Mouse (Mus musculus): ENCODE data around the gene Has3. TPM values are rescaled to one million over a fixed set of nuclear protein-coding genes. Genes with fewer than 3 reads are reported as not detected.

Gene Has3
- polyA plus RNA-seq (2014; fragmentation: Nextera tagmentation; extraction: Ambion mirVana) = 0.70 and 1.8 TPM in 2 replicates

- Histone ChIP-seq H3K4me1 (ENCODE audit: control insufficient read depth, insufficient read depth, low read length) (peaks cover 30% of the 10 kb centered on the region), H3K27me3 (ENCODE audit: control insufficient read depth, insufficient read depth, low read length) (peaks cover 41% of the 10 kb centered on the region; the same call in 1 of the 2 replicates), H3K4me2 (ENCODE audit: low read length) (peak within 1 kb of the TSS; percentile 98), H3K27ac (replicated peaks; ENCODE audit: low read depth, low read length) (peak within 1 kb of the TSS; percentile 60), H3K4me3 (replicated peaks; ENCODE audit: low read depth, low read length) (peak within 1 kb of the TSS; percentile 56), H3K9me3 (ENCODE audit: control insufficient read depth, low read length) (no peaks in the 10 kb centered on the region), H3K36me3 (ENCODE audit: control insufficient read depth, insufficient read depth, low read length) (0 out of 2 replicates have a peak, but pooled peaks cover 12% of the 10 kb centered on the region), H3K9ac (replicated peaks; ENCODE audit: low read length) (peak within 1 kb of the TSS; percentile 53)
- DNase-seq (peak; percentile 61), ATAC-seq (ENCODE audit: low FRiP score, low TSS enrichment) (no peak)
- WGBS = 2% methylated on average over 18 of the region's 18 CpGs
Measured at GRCm38 (mm10) chr8:106870051-106870450, at the start of gene Has3. Gene Has3, plus strand, starts transcription at chr8:106870242.

GRCm38 (mm10) chr8:106820553-106821515 is 49.2 kb upstream of the Has3 start:
- WGBS = 89% methylated on average over 14 of the region's 14 CpGs
- ATAC-seq (ENCODE audit: low FRiP score, low TSS enrichment) = no peak

GRCm38 (mm10) chr8:106828921-106829320 is 41.1 kb upstream of the Has3 start:
- no peak for ATAC-seq (ENCODE audit: low FRiP score, low TSS enrichment)
- WGBS = 89% methylated on average over 6 of the region's 6 CpGs
- Histone ChIP-seq H3K9ac (replicated peaks; ENCODE audit: low read length) (no peak overlapping the region), H3K36me3 (ENCODE audit: control insufficient read depth, insufficient read depth, low read length) (no peaks in the 10 kb centered on the region), H3K27ac (replicated peaks; ENCODE audit: low read depth, low read length) (no peak overlapping the region), H3K9me3 (ENCODE audit: control insufficient read depth, low read length) (no peaks in the 10 kb centered on the region), H3K27me3 (ENCODE audit: control insufficient read depth, insufficient read depth, low read length) (no peaks in the 10 kb centered on the region), H3K4me1 (ENCODE audit: control insufficient read depth, insufficient read depth, low read length) (no peaks in the 10 kb centered on the region), H3K4me3 (replicated peaks; ENCODE audit: low read depth, low read length) (no peak overlapping the region), H3K4me2 (ENCODE audit: low read length) (no peak overlapping the region)
- no peak for DNase-seq

More at GRCm38 (mm10) chr8:106820553-106821515, 49.2 kb upstream of the Has3 start:
- H3K9me3 ChIP-seq (ENCODE audit: control insufficient read depth, low read length) = no peaks in the 10 kb centered on the region
- H3K36me3 ChIP-seq (ENCODE audit: control insufficient read depth, insufficient read depth, low read length) = 0 out of 2 replicates have a peak, but pooled peaks cover 2% of the 10 kb centered on the region
- no peak overlapping the region for H3K4me3 ChIP-seq (replicated peaks; ENCODE audit: low read depth, low read length)
- no peak for DNase-seq
- H3K27me3 ChIP-seq (ENCODE audit: control insufficient read depth, insufficient read depth, low read length) = no peaks in the 10 kb centered on the region
- H3K4me1 ChIP-seq (ENCODE audit: control insufficient read depth, insufficient read depth, low read length) = 0 out of 2 replicates have a peak, but pooled peaks cover 3% of the 10 kb centered on the region
- H3K4me2 ChIP-seq (ENCODE audit: low read length) = no peak overlapping the region
- no peak overlapping the region for H3K9ac ChIP-seq (replicated peaks; ENCODE audit: low read length)
- H3K27ac ChIP-seq (replicated peaks; ENCODE audit: low read depth, low read length) = no peak overlapping the region

- DNase-seq (no peak), ATAC-seq (ENCODE audit: low FRiP score, low TSS enrichment) (no peak)
- H3K9ac ChIP-seq (replicated peaks; ENCODE audit: low read length) = no peak overlapping the region
- WGBS = 80% methylated on average over 5 of the region's 5 CpGs
- H3K27ac ChIP-seq (replicated peaks; ENCODE audit: low read depth, low read length) = no peak overlapping the region
- H3K4me1 ChIP-seq (ENCODE audit: control insufficient read depth, insufficient read depth, low read length) = no peaks in the 10 kb centered on the region
- H3K36me3 ChIP-seq (ENCODE audit: control insufficient read depth, insufficient read depth, low read length) = no peaks in the 10 kb centered on the region
- H3K9me3 ChIP-seq (ENCODE audit: control insufficient read depth, low read length) = no peaks in the 10 kb centered on the region
- H3K4me3 ChIP-seq (replicated peaks; ENCODE audit: low read depth, low read length) = no peak overlapping the region
- no peaks in the 10 kb centered on the region for H3K27me3 ChIP-seq (ENCODE audit: control insufficient read depth, insufficient read depth, low read length)
- H3K4me2 ChIP-seq (ENCODE audit: low read length) = no peak overlapping the region
Measured at GRCm38 (mm10) chr8:106829526-106830045, 40.5 kb upstream of the Has3 start.

GRCm38 (mm10) chr8:106834899-106835298 is 35.1 kb upstream of the Has3 start:
- Histone ChIP-seq H3K4me2 (ENCODE audit: low read length) (no peak overlapping the region), H3K9ac (replicated peaks; ENCODE audit: low read length) (no peak overlapping the region), H3K27me3 (ENCODE audit: control insufficient read depth, insufficient read depth, low read length) (no peaks in the 10 kb centered on the region), H3K36me3 (ENCODE audit: control insufficient read depth, insufficient read depth, low read length) (no peaks in the 10 kb centered on the region), H3K9me3 (ENCODE audit: control insufficient read depth, low read length) (no peaks in the 10 kb centered on the region), H3K4me1 (ENCODE audit: control insufficient read depth, insufficient read depth, low read length) (peaks cover 9% of the 10 kb centered on the region), H3K27ac (replicated peaks; ENCODE audit: low read depth, low read length) (no peak overlapping the region), H3K4me3 (replicated peaks; ENCODE audit: low read depth, low read length) (no peak overlapping the region)
- no peak for ATAC-seq (ENCODE audit: low FRiP score, low TSS enrichment)
- DNase-seq = no peak
- 92% methylated on average over 1 of the region's 1 CpGs for WGBS

GRCm38 (mm10) chr8:106836525-106836924 is 33.5 kb upstream of the Has3 start:
- H3K4me2 ChIP-seq (ENCODE audit: low read length) = no peak overlapping the region
- WGBS = 92% methylated on average over 6 of the region's 6 CpGs
- H3K4me1 ChIP-seq (ENCODE audit: control insufficient read depth, insufficient read depth, low read length) = peaks cover 9% of the 10 kb centered on the region
- H3K36me3 ChIP-seq (ENCODE audit: control insufficient read depth, insufficient read depth, low read length) = no peaks in the 10 kb centered on the region
- no peaks in the 10 kb centered on the region for H3K9me3 ChIP-seq (ENCODE audit: control insufficient read depth, low read length)
- no peak overlapping the region for H3K4me3 ChIP-seq (replicated peaks; ENCODE audit: low read depth, low read length)
- H3K27ac ChIP-seq (replicated peaks; ENCODE audit: low read depth, low read length) = no peak overlapping the region
- H3K9ac ChIP-seq (replicated peaks; ENCODE audit: low read length) = no peak overlapping the region
- ATAC-seq (ENCODE audit: low FRiP score, low TSS enrichment) = no peak
- no peaks in the 10 kb centered on the region for H3K27me3 ChIP-seq (ENCODE audit: control insufficient read depth, insufficient read depth, low read length)
- DNase-seq = no peak

GRCm38 (mm10) chr8:106838803-106839202 is 31.2 kb upstream of the Has3 start:
- Histone ChIP-seq H3K4me1 (ENCODE audit: control insufficient read depth, insufficient read depth, low read length) (peaks cover 9% of the 10 kb centered on the region), H3K4me2 (ENCODE audit: low read length) (no peak overlapping the region), H3K36me3 (ENCODE audit: control insufficient read depth, insufficient read depth, low read length) (peaks cover 3% of the 10 kb centered on the region; the same call in 1 of the 2 replicates), H3K27me3 (ENCODE audit: control insufficient read depth, insufficient read depth, low read length) (no peaks in the 10 kb centered on the region), H3K9me3 (ENCODE audit: control insufficient read depth, low read length) (no peaks in the 10 kb centered on the region), H3K27ac (replicated peaks; ENCODE audit: low read depth, low read length) (peak overlapping the region; percentile 91), H3K9ac (replicated peaks; ENCODE audit: low read length) (peak overlapping the region; percentile 48), H3K4me3 (replicated peaks; ENCODE audit: low read depth, low read length) (no peak overlapping the region)
- DNase-seq = no peak
- WGBS = 76% methylated on average over 6 of the region's 6 CpGs
- ATAC-seq (ENCODE audit: low FRiP score, low TSS enrichment) = no peak

GRCm38 (mm10) chr8:106839209-106840001 is 30.6 kb upstream of the Has3 start:
- no peak overlapping the region for H3K4me3 ChIP-seq (replicated peaks; ENCODE audit: low read depth, low read length)
- 20% methylated on average over 11 of the region's 11 CpGs for WGBS
- H3K9me3 ChIP-seq (ENCODE audit: control insufficient read depth, low read length) = no peaks in the 10 kb centered on the region
- no peaks in the 10 kb centered on the region for H3K27me3 ChIP-seq (ENCODE audit: control insufficient read depth, insufficient read depth, low read length)
- peak; percentile 61 for DNase-seq
- H3K4me1 ChIP-seq (ENCODE audit: control insufficient read depth, insufficient read depth, low read length) = peaks cover 9% of the 10 kb centered on the region
- peaks cover 3% of the 10 kb centered on the region; the same call in 1 of the 2 replicates for H3K36me3 ChIP-seq (ENCODE audit: control insufficient read depth, insufficient read depth, low read length)
- peak overlapping the region; percentile 91 for H3K27ac ChIP-seq (replicated peaks; ENCODE audit: low read depth, low read length)
- H3K9ac ChIP-seq (replicated peaks; ENCODE audit: low read length) = peak overlapping the region; percentile 48
- peak overlapping the region; percentile 15; the same call in 1 of the 2 replicates for H3K4me2 ChIP-seq (ENCODE audit: low read length)
- no peak; the same call in 1 of the 2 replicates for ATAC-seq (ENCODE audit: low FRiP score, low TSS enrichment)

Measured in midbrain, embryonic 14.5 days (tissue).